Mouse (Mus musculus) thymus, adult 2 months (tissue): ENCODE results near the gene Bpifb6. TPM values are rescaled to one million over a fixed set of nuclear protein-coding genes. Genes with fewer than 3 reads are reported as not detected.

Experiments
- DNase-seq: peaks from one replicate; pipeline ENCODE4 v3.0.0; 2021
- H3K27ac ChIP-seq: fragments of 200-500 bp; 2 replicates; pipeline ENCODE4 v1.5.1; 2012; ENCODE audit warnings: low read length, control low read depth; ENCODE audit not compliant: control insufficient read depth, insufficient read depth
- H3K27me3 ChIP-seq: fragments of 200-500 bp; 2 replicates; pipeline ENCODE4 v1.6.1; 2012; ENCODE audit warnings: mild to moderate bottlenecking, low read length, moderate library complexity, mixed read lengths; ENCODE audit not compliant: control insufficient read depth, insufficient read depth
- H3K36me3 ChIP-seq: fragments of 200-500 bp; 2 replicates; pipeline ENCODE4 v1.6.1; 2012; ENCODE audit warnings: mild to moderate bottlenecking, low read length, moderate library complexity; ENCODE audit not compliant: control insufficient read depth, insufficient read depth
- H3K4me1 ChIP-seq: fragments of 200-500 bp; replicated peaks from 2 replicates; pipeline ENCODE4 v1.6.1; 2012; ENCODE audit warnings: low read length; ENCODE audit not compliant: control insufficient read depth, insufficient read depth
- H3K4me3 ChIP-seq: fragments of 200-500 bp; 2 replicates; pipeline ENCODE4 v1.5.1; 2012; ENCODE audit warnings: mild to moderate bottlenecking, low read length, control low read depth, moderate library complexity; ENCODE audit not compliant: control insufficient read depth, insufficient read depth
- CTCF ChIP-seq: fragments of 200-500 bp; IDR thresholded peaks from 2 replicates; pipeline ENCODE4 v1.5.1; 2012; ENCODE audit warnings: mild to moderate bottlenecking, control low read depth, low read length, moderate library complexity, borderline replicate concordance; ENCODE audit not compliant: control insufficient read depth, poor library complexity, insufficient read depth; ENCODE audit errors: extremely low read depth
- POLR2A ChIP-seq: fragments of 200-500 bp; IDR thresholded peaks from 2 replicates; pipeline ENCODE4 v1.6.1; 2012; ENCODE audit warnings: mild to moderate bottlenecking, low read length, control low read depth, moderate library complexity; ENCODE audit not compliant: control insufficient read depth, poor library complexity, insufficient read depth; ENCODE audit errors: extremely low read depth
- WGBS: fragments of 180-500 bp; shearing (Covaris S2); methylation state at CpG from one replicate; pipeline ENCODE4 v1.1.7; 2018; 5-methylcytosine and 5-hydroxymethylcytosine counted together
- polyA plus RNA-seq: library from polyadenylated mRNA; depleted of rRNA; stranded (reverse); fragments of >200 nt; gene quantifications from 2 replicates; pipeline ENCODE4 v1.2.3, GENCODE M21; 2012; rRNA removed

The Bpifb6 gene
- polyA plus RNA-seq, 1 experiment: 0.23 TPM

DNA sequence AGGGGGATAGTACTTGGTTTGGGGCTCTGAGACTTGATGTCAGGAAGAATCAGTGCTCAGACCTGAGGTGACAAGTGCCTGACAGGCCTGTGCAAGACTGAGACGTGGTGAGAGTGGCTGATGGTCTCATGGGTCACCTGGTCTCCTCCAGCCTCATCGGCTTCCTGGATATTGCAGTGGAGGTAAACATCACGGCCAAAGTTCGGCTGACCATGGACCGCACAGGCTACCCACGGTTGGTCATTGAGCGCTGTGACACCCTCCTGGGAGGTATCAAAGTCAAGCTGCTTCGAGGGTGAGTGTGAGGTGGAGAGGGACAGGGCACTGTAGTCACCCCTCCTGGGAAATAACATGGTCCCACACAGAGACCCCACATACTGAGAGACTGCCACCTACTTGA lies 44.4 kb downstream of the Bpifb6 start:
- WGBS: 83% methylated on average over 8 of the region's 8 CpGs

DNA sequence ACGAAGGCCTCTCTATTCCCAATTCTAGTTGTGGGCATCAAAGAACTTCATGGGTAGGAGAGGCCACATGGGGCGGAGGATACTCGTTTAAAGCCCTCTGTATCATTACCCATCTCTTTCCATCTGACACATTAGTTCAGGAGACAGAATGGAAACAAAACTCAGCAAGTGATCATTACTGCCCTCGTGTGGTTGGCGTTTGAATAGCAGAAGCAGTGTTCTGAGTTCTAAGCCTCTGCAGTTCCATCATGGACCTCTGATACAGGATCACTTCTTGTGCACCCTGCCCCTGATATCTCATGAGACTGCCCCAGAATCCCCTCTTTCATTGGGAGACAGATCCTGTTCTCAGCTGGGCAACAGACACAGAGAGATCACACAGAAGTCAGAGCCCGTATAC lies 52.7 kb downstream of the Bpifb6 start:
- no peak overlapping the region for H3K27ac ChIP-seq
- DNase-seq: peak; percentile 56
- no peaks in the 10 kb centered on the region for H3K27me3 ChIP-seq
- 30% methylated on average over 6 of the region's 6 CpGs for WGBS
- H3K4me1 ChIP-seq: no peaks in the 10 kb centered on the region
- H3K4me3 ChIP-seq: no peak overlapping the region
- no peaks in the 10 kb centered on the region for H3K36me3 ChIP-seq
- no peak for TF ChIP-seq POLR2A
- no peak for TF ChIP-seq CTCF

More for the DNA sequence above, 44.4 kb downstream of the Bpifb6 start:
- no peaks in the 10 kb centered on the region for H3K36me3 ChIP-seq
- no peak for DNase-seq
- H3K4me3 ChIP-seq: no peak overlapping the region
- TF ChIP-seq CTCF (no peak), POLR2A (no peak)
- no peaks in the 10 kb centered on the region for H3K27me3 ChIP-seq
- no peak overlapping the region for H3K27ac ChIP-seq
- H3K4me1 ChIP-seq: no peaks in the 10 kb centered on the region

DNA sequence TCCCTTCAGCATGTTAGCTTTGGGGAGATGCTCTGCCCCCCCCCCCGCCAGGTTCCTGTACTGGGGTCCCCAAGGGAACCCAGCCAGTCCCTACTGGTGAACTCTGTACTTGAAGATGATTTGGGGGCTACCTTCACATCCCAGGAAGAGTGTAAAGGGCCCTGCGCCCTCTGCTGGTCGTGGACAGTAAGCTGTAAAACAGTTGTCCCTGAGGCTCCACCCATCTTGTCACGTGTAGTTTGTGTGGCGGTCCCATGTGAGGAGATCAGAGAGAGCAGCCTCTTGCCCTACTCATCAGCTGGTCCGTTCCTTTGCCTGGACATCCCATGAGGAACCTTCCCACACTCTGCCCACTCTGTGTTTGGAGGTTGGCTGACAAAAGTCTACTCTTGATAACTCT lies 53.6 kb downstream of the Bpifb6 start:
- TF ChIP-seq POLR2A (no peak), CTCF (peak; percentile 71; the same call in 1 of the 2 replicates)
- H3K27ac ChIP-seq: no peak overlapping the region
- H3K4me3 ChIP-seq: no peak overlapping the region
- H3K27me3 ChIP-seq: no peaks in the 10 kb centered on the region
- peak; percentile 45 for DNase-seq
- H3K36me3 ChIP-seq: no peaks in the 10 kb centered on the region
- H3K4me1 ChIP-seq: no peaks in the 10 kb centered on the region
- 5% methylated on average over 6 of the region's 6 CpGs for WGBS

Other genes starting within 250 kb of the Bpifb6 start
- not detected in 2 replicates for gene Dnmt3c, start 203.7 kb upstream of the Bpifb6 start, polyA plus RNA-seq
- gene Mapre1, start 159.1 kb upstream of the Bpifb6 start, polyA plus RNA-seq: 14.6 and 15.5 TPM in 2 replicates
- 1.8 and 1.9 TPM in 2 replicates for gene Efcab8, start 120.5 kb upstream of the Bpifb6 start, polyA plus RNA-seq
- gene Sun5, start 29.3 kb upstream of the Bpifb6 start, polyA plus RNA-seq: not detected in 2 replicates
- 0.71 and 0.73 TPM in 2 replicates for gene Bpifb2, start 25.3 kb upstream of the Bpifb6 start, polyA plus RNA-seq
- gene Bpifb3, start 17.8 kb downstream of the Bpifb6 start, polyA plus RNA-seq: 0.59 and 0.89 TPM in 2 replicates
- 0.13 and 0.29 TPM in 2 replicates for gene Bpifb4, start 37.8 kb downstream of the Bpifb6 start, polyA plus RNA-seq
- not detected in 2 replicates for gene Bpifa6, start 74.6 kb downstream of the Bpifb6 start, polyA plus RNA-seq
- gene Bpifa2, start 107.9 kb downstream of the Bpifb6 start, polyA plus RNA-seq: 0.22 TPM in 1 of 2 replicates, not detected in the other
- 0.23 TPM in 1 of 2 replicates, not detected in the other for gene Bpifa3, start 229.9 kb downstream of the Bpifb6 start, polyA plus RNA-seq
- gene Bpifa1, start 242.5 kb downstream of the Bpifb6 start, polyA plus RNA-seq: 23.3 and 33.0 TPM in 2 replicates